Mouse (Mus musculus): ENCODE measurements around the gene Hivep3.
A peak's percentile ranks its signal among the peaks of the same experiment; 100 is the strongest.

Hivep3 gene

DNA sequence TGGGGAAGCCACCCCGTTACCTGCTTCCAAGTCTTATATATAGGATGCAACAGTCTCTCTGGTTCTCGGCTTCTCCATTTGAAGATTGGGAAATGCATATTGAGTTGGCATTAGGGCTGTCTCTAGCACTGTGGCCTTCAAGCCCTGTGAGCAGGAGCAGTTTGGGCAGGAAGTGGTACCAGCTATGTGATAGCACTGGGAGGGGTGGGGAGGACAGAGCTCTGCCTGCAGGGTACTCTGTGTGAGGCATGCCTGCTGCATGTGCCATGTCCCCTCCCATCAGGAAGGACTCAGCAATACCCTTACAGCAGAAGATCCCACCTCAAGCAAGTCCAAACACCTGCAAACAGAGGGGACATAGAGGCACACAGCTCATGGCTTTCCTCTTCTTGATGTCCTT lies 142.0 kb downstream of the Hivep3 start:
- DNase-seq, result no peak

DNA sequence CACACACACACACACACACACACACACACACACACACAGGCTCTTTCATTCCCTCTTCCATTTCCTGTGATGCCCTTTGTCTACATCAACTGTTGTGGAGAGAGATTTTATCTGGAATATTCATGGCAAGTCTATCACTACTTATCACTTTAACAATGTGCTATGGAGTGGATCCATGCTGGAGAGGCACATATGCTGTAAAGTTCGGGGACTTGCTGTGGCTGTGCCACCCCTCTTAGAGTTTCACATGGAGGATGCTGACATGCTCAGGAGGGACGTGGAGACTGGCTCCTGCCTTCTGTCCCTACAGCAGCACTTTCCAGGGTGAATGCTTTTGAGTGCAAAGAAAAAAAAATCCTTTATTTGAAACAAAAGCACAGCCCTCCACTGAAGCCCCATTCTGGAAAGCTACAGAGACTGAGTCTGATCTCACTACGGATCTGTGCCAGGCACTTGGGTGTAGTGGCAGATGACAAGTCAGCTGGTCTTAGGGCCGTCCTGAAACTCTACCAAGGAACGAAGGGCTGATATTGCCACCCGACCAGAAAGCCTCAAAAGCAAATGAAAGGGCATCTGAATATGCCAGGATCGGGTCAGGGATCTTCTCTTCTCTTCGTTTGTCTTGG lies 143.1 kb downstream of the Hivep3 start:
- DNase-seq, result peak; percentile 50

DNA sequence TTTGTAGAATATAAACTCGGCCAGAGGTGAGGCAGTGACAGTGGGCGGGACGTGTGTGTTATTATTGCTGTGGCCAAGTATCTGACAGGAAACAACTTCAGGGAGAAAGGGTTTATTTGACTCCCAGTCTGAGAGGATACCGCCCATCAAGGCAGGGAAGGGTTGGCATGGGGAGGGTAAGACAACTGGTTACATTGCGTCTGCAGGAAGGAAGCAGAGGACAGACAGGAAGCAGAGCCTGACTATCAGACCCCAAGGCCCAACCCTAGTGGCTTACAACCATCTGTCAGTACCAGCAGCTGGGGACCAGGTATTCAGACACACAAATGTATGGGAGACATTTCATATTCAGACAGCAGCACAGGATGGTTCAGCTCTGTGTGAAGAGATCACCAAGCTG lies 144.6 kb downstream of the Hivep3 start:
- DNase-seq, result no peak

DNA sequence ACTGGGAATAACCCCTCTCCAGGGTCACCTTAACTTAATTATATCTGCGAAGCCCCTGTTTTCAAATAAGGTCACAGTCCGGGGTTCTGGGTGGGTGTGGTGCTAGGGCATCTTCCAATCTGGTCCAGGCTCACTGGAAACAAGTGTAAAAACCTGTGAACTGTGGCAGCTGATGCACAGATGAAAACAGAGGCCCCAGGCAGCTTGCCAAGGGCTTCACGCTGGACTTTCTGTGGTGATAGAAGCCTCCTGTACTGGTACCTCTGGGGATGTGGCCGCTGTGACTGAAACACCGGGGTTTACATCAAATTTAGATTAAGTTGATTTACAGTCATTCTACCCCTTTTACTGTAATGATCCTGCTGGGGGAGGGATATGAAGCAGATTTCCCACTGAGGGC lies 146.1 kb downstream of the Hivep3 start:
- DNase-seq, result no peak

DNA sequence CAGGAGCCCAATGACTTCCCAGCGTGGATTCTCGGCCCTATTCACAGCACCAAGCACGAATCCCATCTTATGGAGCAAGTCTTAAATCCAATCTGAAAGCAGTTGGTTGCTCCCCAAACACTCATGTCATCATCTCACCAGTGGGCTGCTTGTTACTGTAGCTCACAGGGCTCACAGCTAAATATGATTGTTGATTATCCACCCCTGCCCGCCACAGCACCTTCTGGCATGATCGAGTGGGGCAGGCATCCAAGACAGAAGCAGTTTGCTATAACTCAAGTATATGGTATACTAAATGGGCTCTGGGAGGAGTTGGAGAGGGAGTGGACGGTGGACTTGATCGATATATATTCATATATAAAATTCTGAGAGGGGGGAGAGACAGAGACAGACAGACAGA lies 146.7 kb downstream of the Hivep3 start:
- DNase-seq, result no peak

DNA sequence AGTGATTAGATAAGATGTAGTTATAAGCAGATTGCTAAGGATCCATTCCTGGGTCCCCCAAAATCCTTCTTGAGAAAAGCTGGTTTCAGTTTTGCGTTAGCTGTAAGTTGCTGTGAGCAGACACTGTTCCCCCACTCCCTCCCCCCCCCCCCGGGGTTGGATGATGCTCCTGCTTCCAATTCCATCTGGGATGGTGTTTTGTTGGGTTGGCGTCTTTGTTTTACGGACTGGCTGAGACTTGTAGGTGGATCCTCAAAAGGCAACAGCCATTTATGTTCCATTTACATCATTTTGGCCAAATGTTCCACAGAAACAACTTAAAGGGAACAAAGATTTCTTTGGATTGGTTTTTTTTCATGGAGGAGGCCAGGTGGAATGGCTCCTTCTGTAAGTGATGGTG lies 147.7 kb downstream of the Hivep3 start:
- DNase-seq, result no peak

DNA sequence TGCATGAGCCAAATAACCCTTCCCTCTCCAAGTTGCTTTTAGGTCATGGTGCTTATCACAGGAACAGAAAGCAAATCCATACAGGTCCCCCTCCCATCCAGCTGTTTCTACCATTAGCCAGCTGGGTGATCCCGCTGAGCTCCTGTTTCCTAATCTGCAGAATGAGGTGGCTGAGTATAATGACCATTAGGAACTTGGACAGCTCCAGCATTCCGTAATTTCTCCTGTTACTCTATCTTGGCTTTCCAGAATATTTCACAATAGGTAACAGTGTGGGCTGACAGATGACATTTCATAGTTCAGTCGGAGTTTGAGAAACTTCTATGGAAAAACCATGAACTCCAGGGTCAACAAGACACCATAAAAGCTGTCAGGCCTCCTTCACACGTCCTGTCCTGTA lies 148.8 kb downstream of the Hivep3 start:
- no peak for DNase-seq

DNA sequence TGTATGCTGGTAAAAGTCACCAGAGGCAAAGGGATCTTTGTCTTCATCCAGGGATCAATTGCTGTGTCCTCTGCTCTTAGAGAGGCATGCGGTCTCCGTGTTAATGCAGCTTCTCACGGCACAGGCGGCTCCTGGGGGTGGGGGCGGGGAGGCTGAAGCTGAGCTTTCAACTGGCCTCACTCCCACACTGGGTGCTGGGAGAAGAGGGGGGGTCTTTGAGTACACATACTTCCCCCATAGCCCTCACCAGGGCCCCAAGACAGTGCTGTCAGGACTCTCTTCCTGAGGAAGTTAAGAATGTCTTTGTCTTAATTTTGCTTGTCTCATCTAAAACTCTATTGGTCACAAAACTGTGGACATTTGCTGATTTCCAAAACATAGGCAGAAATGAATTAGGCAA lies 149.2 kb downstream of the Hivep3 start:
- no peak for DNase-seq

DNA sequence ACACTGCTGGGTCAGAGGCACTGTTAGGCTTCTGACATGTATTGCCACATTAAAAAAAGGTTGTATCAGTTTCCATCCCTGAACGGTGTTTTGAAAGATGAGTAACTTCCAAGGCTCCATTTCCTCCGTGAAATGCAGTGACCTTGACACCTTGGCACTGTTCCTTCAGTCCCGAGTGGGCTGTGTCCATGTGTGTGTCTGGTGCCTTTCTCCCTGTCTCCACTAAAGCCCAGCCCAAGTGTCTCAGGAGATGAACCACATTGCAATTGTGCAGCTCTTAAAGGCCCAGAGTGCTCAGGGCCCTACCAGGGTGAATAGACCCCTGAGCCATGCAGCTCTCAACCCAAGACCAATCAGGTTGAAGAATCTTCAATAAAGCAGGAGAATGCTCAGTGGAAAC lies 153.0 kb downstream of the Hivep3 start:
- no peak for DNase-seq

DNA sequence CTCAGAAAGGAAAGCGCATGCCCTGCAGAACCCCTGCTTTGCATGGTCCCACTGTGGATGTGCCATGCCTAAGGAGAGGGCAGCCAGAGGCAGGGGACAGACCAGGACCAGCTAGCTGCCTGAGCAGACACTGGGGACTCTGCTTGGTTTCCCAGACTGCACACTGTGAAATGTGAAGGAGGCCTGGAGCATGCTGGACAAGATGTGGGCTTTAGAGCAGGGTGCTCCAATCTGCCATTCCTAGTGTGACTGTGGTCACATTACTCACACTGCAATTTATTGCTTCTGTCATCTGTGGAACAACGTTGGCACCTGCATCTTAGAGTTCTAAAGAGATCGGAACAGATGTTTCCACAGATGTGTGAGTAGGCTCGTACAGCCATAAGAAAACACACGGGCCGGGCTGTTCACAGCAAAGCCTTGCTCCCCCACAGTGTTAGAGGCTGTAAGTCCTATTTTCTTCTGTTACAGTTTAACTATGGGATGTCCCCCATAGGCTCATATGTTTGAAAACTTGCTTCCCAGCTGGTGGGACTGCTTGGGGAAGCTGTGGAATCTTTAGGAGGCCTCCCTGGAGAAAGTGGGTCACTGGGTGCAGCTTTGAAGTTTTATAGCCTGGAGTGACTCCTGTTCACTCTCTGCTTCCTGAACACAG lies 154.1 kb downstream of the Hivep3 start:
- no peak for DNase-seq

DNA sequence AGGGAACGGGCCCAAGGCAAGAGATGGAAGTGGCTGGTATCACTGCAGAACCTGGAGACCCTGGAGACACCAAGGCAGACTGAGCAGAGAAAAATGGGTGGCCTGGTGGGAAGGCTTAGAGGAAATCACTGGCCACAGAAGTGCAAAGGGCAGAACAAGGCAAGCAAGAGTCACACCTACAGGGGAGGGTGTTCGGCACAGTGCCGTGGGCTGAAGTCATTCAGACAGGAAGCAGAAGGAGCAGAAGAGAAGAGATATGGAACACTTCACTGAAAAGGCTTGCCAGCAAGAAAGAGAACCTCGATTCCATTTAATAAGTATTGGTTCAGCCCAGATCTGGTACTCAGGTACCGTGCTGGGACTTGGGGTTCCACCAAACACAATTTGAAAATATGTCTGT lies 156.2 kb downstream of the Hivep3 start:
- DNase-seq, result no peak

DNA sequence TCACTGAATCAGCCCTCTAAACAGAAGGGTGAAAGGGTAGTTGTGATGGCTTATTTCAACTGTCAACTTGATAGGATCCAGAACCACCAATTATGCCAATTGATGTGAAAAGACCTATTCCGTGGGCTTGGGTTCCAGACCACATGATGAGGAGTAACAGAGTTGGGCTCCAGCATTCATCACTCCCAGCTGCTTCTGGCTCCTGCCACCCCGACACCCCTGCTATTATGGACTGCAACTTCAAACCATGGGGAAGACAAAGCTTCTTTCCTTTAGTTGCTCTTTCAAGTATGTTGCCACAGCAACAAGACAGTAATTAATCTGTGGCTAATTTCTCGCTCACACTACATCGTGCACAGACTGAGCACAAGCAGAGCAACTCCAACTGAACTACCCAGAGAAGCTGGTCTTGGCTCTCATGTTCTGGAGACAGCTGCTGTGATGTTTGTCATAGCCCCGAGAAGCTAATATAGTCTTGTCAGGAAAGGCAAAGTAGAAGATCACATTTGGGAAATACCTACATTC lies 159.7 kb downstream of the Hivep3 start:
- DNase-seq, result no peak

DNA sequence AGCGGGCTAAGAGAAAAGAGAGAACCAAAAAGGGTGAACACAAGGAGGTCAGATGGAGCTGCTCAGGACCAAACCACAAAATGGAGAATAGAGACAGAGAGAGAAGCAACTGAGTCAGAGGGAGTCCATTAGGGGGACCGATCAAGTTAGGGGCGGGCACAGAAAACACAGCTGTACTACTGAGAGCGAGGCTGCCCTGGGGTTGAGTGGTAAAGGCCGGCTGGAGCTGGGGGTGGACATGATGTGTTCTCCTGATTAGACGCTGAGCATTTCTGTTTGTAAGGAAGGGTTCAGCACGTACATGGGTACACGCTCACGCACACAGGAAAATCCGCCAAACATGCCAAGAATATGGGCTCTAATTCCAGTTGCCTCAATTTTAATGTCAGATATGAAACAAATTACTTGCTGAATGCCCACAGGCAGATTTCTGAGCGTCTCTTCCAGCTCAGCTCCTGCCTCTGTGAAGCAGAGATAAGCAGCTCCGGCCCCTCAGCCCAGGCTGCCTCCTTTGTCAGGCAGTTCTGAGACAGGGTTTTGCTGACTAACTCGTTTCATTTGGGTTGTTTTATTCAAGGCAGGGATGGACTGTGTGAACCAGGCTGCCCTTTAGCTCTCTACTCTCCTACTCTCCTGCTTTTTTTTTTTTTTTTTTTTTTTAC lies 161.3 kb downstream of the Hivep3 start:
- no peak for DNase-seq

DNA sequence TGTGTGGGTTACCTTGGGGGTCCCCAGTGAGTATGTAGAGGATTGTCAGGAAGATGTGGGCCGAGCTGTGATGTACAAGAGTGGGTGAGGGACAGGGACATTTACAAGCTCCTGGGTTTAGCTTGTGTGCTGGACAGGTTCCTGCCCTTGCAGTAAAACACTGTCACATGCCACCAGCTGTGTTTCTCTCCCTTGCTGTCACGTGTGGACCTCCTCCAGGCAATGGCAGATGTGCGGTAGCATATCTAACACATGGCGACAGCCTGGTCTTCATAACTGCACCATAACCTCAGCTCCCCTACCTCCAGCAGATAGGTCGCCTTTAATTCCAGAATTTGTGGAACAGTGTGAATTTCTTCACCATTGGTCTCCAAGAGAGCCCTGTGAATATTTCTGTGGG lies 161.9 kb downstream of the Hivep3 start:
- no peak for DNase-seq

DNA sequence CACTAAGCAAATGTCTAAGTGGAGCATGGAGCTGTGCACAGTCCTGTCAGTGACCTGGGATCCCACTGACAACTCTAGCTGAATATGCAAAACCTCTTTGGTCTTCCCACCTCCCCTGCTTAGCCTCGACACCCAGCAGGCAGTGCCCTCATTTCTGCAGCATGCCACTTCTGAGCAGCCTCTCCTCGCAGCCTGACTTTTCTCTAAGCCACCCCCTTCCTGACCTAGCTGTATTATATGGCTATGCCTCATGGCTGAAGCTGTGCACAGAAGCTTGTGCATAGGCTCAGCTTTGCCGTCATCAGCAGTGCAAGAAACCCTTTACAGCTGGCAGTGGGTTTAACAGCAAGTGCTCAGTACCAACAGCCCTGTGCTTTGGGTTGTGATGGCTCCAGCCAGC lies 163.0 kb downstream of the Hivep3 start:
- no peak for DNase-seq

DNA sequence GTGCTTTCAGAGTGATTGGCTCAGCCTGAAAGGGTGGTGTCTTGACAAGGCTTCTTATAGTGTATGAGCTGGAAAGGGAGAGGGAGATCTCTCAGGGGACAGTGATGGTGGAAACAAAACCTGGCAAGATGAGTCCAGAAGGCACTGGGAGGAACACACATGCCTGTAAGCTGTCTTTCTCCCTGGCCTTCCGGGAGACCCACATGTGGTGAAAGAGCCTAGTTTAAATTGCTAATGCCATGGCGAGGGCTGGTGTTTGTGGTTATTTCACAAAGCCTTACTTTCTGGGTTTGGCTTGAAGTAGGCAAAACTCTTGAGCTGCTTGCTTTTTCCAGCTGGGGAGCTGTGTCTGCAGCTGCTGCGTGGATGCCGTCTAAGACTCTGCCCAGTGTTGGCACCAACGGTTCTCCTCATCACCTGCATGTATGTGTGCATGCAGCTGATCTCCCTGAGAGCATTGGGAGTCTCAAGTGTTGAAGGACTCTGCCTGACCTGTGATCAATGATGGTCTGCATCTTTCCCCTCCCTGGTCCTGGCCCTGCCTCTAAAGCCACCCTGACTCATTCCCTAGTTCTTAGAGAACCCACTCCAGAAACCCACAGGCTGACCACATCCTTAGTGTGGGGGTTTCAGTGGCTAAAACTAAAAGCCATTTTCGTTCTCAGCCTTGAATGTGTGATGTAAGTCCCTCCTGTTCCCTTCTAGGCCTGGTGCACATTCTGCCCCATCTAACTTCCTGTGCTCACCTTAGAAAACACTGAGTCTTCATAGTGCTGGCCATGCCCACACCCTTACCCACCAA lies 163.7 kb downstream of the Hivep3 start:
- DNase-seq, result no peak

DNA sequence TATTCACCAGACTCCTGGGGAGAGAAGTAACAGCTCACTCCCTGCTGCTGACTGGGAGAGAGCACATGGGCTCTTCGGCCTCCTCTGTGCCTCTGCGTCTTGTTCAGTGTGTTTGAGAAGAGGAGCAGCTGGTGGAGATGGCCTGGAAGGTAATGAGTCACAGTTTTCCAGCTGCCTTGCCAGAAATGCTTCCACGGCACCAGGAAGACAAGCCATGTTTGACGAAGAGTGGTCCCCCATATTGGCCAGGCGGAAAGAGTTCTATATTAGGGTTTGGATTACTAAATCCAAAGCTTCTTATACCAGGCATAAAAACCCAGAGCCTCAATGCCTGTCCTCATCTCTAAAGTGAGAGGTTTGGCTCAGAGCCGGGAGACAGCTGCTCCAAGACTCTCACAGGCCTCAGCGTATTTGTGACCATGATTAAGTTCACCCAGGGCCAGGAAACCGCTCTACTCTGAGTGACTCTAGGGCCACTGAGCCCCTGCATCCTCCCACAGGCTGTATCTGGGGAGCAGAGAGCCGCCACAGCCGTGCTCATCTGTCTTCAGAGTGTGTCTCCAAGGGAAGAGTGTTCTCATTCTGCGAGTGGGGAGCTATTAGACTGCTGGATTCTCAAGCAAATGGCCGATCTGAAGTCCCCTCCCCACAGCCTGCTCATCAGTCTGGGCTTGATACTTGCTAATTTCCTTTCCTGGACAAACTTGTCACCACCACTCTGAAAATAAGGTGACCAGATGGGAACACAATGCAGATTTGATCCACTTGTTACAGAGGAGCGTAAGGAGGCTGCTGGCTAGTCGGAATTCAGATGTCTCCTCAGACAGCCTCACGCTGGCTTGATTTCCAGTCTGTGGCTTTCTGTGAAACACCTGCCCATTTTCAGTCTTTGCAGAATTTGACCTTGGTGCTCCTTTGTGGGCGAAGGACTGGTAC lies 168.2 kb downstream of the Hivep3 start:
- DNase-seq, result peak; percentile 34

DNA sequence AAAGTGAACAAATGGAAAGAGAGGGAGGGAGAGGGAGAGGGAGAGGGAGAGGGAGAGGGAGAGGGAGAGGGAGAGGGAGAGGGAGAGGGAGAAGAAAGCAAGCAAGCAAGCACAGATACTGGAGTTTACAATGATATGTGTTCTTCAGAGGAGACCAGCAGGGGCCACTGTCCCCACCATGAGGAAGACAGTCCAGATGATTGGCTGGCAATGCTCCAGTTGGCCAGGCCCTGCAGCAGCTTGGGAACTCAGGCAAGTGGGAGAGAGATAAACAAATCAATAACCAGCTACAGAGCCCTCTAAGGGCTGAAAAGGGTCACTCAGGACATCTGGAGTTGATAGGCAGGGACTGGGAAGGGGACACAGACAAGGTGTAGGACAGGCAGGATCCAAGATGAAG lies 169.7 kb downstream of the Hivep3 start:
- DNase-seq, result no peak

DNA sequence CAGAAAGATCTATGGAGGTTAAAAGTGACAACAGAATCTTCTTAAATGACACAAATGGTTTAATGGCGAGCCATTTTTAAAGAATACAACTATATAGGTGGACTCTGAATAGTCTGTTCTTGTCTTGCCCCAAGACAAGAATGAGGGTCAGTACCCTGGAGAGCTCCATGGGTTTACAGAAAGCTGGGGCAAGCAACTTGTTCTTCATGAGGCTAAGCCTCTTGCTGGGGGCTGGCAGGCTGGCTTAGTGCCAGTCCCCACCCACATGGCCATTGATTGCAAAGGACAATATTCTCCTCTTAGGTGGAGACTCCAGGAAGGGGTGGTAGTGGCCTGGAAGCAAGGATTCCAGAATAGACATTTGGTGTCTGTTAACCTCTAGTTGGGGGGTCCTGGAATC lies 170.2 kb downstream of the Hivep3 start:
- DNase-seq, result no peak

DNA sequence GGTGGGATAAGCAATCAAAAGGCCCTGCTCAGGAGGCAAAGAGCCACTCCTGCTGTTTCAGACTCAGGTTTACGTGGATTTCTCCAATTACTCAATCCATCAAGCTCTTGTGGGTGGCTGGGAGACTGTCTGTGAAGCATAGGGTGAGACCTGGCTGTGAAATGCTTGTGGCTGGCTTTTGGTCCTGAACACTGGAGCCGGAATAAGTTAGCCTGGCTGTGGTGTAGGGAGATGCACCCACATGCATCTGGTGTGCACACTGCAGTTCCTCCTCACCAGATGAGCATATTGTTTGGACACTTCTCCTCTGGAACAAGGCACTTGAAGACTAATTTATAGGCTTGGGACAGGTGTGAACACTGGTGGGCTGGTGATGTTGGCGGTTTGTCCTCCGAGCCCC lies 170.7 kb downstream of the Hivep3 start:
- DNase-seq, result no peak

DNA sequence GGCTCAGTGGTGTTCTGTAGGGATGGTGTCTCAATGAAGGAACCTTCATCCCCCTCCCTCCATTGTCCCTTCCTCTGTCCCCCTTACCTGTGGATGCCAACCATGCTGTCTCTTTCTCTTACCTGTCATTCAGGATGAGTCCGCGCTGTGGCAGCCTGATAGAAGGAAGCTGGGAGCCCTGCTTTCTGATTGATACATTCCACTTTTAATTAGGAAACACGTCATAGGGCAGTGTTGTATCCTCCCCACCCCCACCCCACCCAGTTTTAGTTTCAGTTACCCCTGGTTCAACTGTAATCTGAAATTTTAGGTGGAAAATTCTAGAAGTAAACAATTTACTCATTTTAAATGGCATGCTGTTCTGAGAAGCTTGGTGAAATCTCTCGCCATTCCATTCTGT lies 173.5 kb downstream of the Hivep3 start:
- no peak for DNase-seq

Measured in cerebellum, adult 11 months (tissue).